Mouse (Mus musculus) kidney, adult 18-20 months (tissue): ENCODE data around the gene Lama4.

Experiments
- DNase-seq: peaks from one replicate; pipeline ENCODE4 v3.0.0; 2021

Lama4 gene

GRCm38 (mm10) chr10:38994719-38995450 is 29.6 kb downstream of the Lama4 start:
- no peak for DNase-seq

- no peak for DNase-seq
Observed at GRCm38 (mm10) chr10:38995896-38996295, 30.6 kb downstream of the Lama4 start.

GRCm38 (mm10) chr10:39000951-39001350 is 35.6 kb downstream of the Lama4 start:
- no peak for DNase-seq

GRCm38 (mm10) chr10:39002521-39002920 is 37.2 kb downstream of the Lama4 start:
- DNase-seq, result no peak

GRCm38 (mm10) chr10:39003520-39003919 is 38.2 kb downstream of the Lama4 start:
- no peak for DNase-seq

- DNase-seq, result no peak
Observed at GRCm38 (mm10) chr10:39005494-39005893, 40.2 kb downstream of the Lama4 start.

- no peak for DNase-seq
Observed at GRCm38 (mm10) chr10:39006433-39007105, 41.3 kb downstream of the Lama4 start.

- DNase-seq, result no peak
Observed at GRCm38 (mm10) chr10:39014836-39015235, 49.5 kb downstream of the Lama4 start.

- no peak for DNase-seq
Observed at GRCm38 (mm10) chr10:39017986-39018385, 52.7 kb downstream of the Lama4 start.

GRCm38 (mm10) chr10:39018635-39019034 is 53.3 kb downstream of the Lama4 start:
- no peak for DNase-seq

GRCm38 (mm10) chr10:39023618-39024256 is 58.4 kb downstream of the Lama4 start:
- no peak for DNase-seq

- DNase-seq, result no peak
Observed at GRCm38 (mm10) chr10:39026529-39026928, 61.2 kb downstream of the Lama4 start.

- DNase-seq, result no peak
Observed at GRCm38 (mm10) chr10:39027058-39027457, 61.7 kb downstream of the Lama4 start.

- DNase-seq, result no peak
Observed at GRCm38 (mm10) chr10:39028403-39028802, 63.1 kb downstream of the Lama4 start.

GRCm38 (mm10) chr10:39029297-39030147 is 64.2 kb downstream of the Lama4 start:
- no peak for DNase-seq

GRCm38 (mm10) chr10:39030148-39030685 is 64.9 kb downstream of the Lama4 start:
- no peak for DNase-seq

- no peak for DNase-seq
Observed at GRCm38 (mm10) chr10:39039564-39039963, 74.2 kb downstream of the Lama4 start.

- no peak for DNase-seq
Observed at GRCm38 (mm10) chr10:39040026-39040425, 74.7 kb downstream of the Lama4 start.

- no peak for DNase-seq
Observed at GRCm38 (mm10) chr10:39044476-39044995, 79.2 kb downstream of the Lama4 start.

- DNase-seq, result no peak
Observed at GRCm38 (mm10) chr10:39045111-39045510, 79.8 kb downstream of the Lama4 start.

- no peak for DNase-seq
Observed at GRCm38 (mm10) chr10:39047775-39048174, 82.5 kb downstream of the Lama4 start.

- DNase-seq, result no peak
Observed at GRCm38 (mm10) chr10:39049581-39050294, 84.4 kb downstream of the Lama4 start.
